Mouse (Mus musculus): ENCODE results near the gene Gm9964.

Gm9964 gene

DNA sequence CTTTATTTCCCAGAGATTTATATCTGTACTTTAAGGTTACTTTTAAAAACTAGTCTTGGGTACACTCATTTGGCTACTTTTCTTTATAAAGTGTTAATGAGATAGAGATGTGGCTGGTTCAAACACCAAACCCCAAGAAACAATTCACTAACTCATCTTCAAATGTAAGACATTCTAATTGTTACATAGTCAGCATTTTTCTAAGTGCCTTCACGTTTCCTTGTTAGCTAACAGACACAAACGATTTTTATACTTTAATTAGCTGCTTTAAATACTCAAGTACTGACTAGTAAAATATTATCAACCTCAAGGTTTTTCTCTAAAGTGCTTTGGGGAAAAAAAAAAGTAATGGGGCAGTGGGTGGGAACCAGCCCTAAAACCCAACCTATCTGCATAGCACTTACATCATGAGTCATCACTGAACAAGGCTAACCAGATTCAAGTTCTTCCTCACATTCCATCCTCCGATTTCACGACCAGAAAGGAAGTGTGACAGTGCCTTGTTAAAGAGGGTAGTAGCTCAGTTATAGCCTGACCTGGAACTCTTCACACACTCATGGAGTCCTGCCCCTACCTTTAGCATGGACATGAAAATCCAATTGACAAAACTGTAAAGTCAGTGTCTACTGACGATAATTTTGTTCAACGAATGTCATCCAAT is 43.7 kb downstream of the Gm9964 start:
- no peak for DNase-seq

All from cerebellum, postnatal 36 days (tissue).